Mouse (Mus musculus) cortical plate, adult 2 months (tissue): Measurements from ENCODE around the gene Cpa5. TPM values are rescaled to one million over a fixed set of nuclear protein-coding genes. Genes with fewer than 3 reads are reported as not detected.

ENCODE experiments used
- H3K27ac ChIP-seq: fragments of 200-500 bp; 2 replicates; pipeline ENCODE4 v1.5.1; 2012; ENCODE audit warnings: low read length, control low read depth, inconsistent platforms; ENCODE audit not compliant: insufficient read depth
- H3K4me1 ChIP-seq: fragments of 200-500 bp; 2 replicates; pipeline ENCODE4 v1.6.1; 2011; ENCODE audit warnings: low read length; ENCODE audit not compliant: control insufficient read depth, insufficient read depth
- H3K4me3 ChIP-seq: fragments of 200-500 bp; 2 replicates; pipeline ENCODE4 v1.5.1; 2011; ENCODE audit warnings: mild to moderate bottlenecking, low read length, control low read depth; ENCODE audit not compliant: insufficient read depth
- CTCF ChIP-seq: fragments of 200-500 bp; IDR thresholded peaks from 2 replicates; pipeline ENCODE4 v1.5.1; 2011; ENCODE audit warnings: mild to moderate bottlenecking, control low read depth, low read length; ENCODE audit not compliant: insufficient read depth; ENCODE audit errors: extremely low read depth
- POLR2A ChIP-seq: fragments of 200-500 bp; IDR thresholded peaks from 2 replicates; pipeline ENCODE4 v1.6.1; 2011; ENCODE audit warnings: mild to moderate bottlenecking, low read length, control low read depth; ENCODE audit not compliant: insufficient read depth; ENCODE audit errors: extremely low read depth
- polyA plus RNA-seq: library from polyadenylated mRNA; depleted of rRNA; stranded (reverse); fragments of >200 nt; gene quantifications from 2 replicates; pipeline ENCODE4 v1.2.3, GENCODE M21; 2012; rRNA removed

The Cpa5 gene
- polyA plus RNA-seq, 1 experiment = 0.08 TPM

GRCm38 (mm10) chr6:30674714-30675280 lies 64.0 kb downstream of the Cpa5 start:
- TF ChIP-seq CTCF (no peak), POLR2A (0 out of 2 replicates have a peak, but pooled peaks have one; percentile 13)
- no peak overlapping the region for H3K4me3 ChIP-seq
- no peak overlapping the region for H3K27ac ChIP-seq
- H3K4me1 ChIP-seq = peaks cover 7% of the 10 kb centered on the region

- Histone ChIP-seq H3K4me3 (no peak overlapping the region), H3K4me1 (peaks cover 7% of the 10 kb centered on the region), H3K27ac (peak overlapping the region; percentile 10; the same call in 1 of the 2 replicates)
- TF ChIP-seq CTCF = no peak
- TF ChIP-seq POLR2A = 0 out of 2 replicates have a peak, but pooled peaks have one; percentile 13
These were observed 64.5 kb downstream of the Cpa5 start for GRCm38 (mm10) chr6:30675281-30675771.

- no peak for TF ChIP-seq CTCF
- no peak for TF ChIP-seq POLR2A
These were observed 65.7 kb downstream of the Cpa5 start for GRCm38 (mm10) chr6:30676506-30676905.

GRCm38 (mm10) chr6:30677591-30677990 lies 66.8 kb downstream of the Cpa5 start:
- Histone ChIP-seq H3K4me3 (no peak overlapping the region), H3K27ac (no peak overlapping the region), H3K4me1 (peaks cover 7% of the 10 kb centered on the region)
- no peak for TF ChIP-seq CTCF
- TF ChIP-seq POLR2A = no peak

More at GRCm38 (mm10) chr6:30676506-30676905, 65.7 kb downstream of the Cpa5 start:
- Histone ChIP-seq H3K4me1 (peaks cover 7% of the 10 kb centered on the region), H3K4me3 (no peak overlapping the region), H3K27ac (no peak overlapping the region)

GRCm38 (mm10) chr6:30678482-30678881 lies 67.7 kb downstream of the Cpa5 start:
- H3K4me3 ChIP-seq = no peak overlapping the region
- H3K27ac ChIP-seq = no peak overlapping the region
- peaks cover 8% of the 10 kb centered on the region for H3K4me1 ChIP-seq
- no peak for TF ChIP-seq CTCF
- no peak for TF ChIP-seq POLR2A

- TF ChIP-seq POLR2A (no peak), CTCF (no peak)
- H3K4me1 ChIP-seq = peaks cover 5% of the 10 kb centered on the region
- H3K27ac ChIP-seq = no peak overlapping the region
- H3K4me3 ChIP-seq = no peak overlapping the region
These were observed 68.8 kb downstream of the Cpa5 start for GRCm38 (mm10) chr6:30679567-30679966.

- Histone ChIP-seq H3K27ac (no peak overlapping the region), H3K4me3 (no peak overlapping the region), H3K4me1 (peaks cover 2% of the 10 kb centered on the region)
- TF ChIP-seq CTCF (no peak), POLR2A (no peak)
These were observed 69.6 kb downstream of the Cpa5 start for GRCm38 (mm10) chr6:30680442-30680841.

Other genes with a start within 250 kb of the Cpa5 start
- 24.3 and 24.9 TPM in 2 replicates for gene Zc3hc1, start 220.0 kb upstream of the Cpa5 start, polyA plus RNA-seq
- gene Klhdc10, start 209.1 kb upstream of the Cpa5 start, polyA plus RNA-seq = 58.0 and 67.4 TPM in 2 replicates
- gene Tmem209, start 101.2 kb upstream of the Cpa5 start, polyA plus RNA-seq = 28.0 and 33.2 TPM in 2 replicates
- gene Ssmem1, start 101.2 kb upstream of the Cpa5 start, polyA plus RNA-seq = 0.10 TPM in 1 of 2 replicates, not detected in the other
- 3.1 and 3.4 TPM in 2 replicates for gene Cpa2, start 69.4 kb upstream of the Cpa5 start, polyA plus RNA-seq
- 0.10 and 0.15 TPM in 2 replicates for gene Cpa4, start 42.6 kb upstream of the Cpa5 start, polyA plus RNA-seq
- not detected in 2 replicates for gene Cpa1, start 28.2 kb downstream of the Cpa5 start, polyA plus RNA-seq
- gene Cep41, start 82.7 kb downstream of the Cpa5 start, polyA plus RNA-seq = 5.7 and 5.8 TPM in 2 replicates
- 41.8 and 47.8 TPM in 2 replicates for gene Mest, start 112.5 kb downstream of the Cpa5 start, polyA plus RNA-seq